Mouse (Mus musculus) brain, embryonic 14.5 days (tissue): ENCODE measurements at regions not wholly inside any gene's neighbourhood (a gene's known extent, or its start where the extent isn't known, plus 50 kb on each side); places are given as distances from the start of the nearest gene placed in this dataset.

ENCODE experiments used
- CTCF ChIP-seq: fragments of 200-500 bp; IDR thresholded peaks from 2 replicates; pipeline ENCODE4 v1.5.1; 2012; ENCODE audit warnings: inconsistent platforms, mild to moderate bottlenecking, moderate library complexity, borderline replicate concordance; ENCODE audit not compliant: insufficient read depth, insufficient read length; ENCODE audit errors: extremely low read depth
- POLR2A ChIP-seq: fragments of 200-500 bp; IDR thresholded peaks from 2 replicates; pipeline ENCODE4 v1.6.1; 2012; ENCODE audit warnings: mild to moderate bottlenecking, inconsistent platforms, borderline replicate concordance; ENCODE audit not compliant: poor library complexity, insufficient read depth, insufficient read length, severe bottlenecking; ENCODE audit errors: extremely low read depth

DNA sequence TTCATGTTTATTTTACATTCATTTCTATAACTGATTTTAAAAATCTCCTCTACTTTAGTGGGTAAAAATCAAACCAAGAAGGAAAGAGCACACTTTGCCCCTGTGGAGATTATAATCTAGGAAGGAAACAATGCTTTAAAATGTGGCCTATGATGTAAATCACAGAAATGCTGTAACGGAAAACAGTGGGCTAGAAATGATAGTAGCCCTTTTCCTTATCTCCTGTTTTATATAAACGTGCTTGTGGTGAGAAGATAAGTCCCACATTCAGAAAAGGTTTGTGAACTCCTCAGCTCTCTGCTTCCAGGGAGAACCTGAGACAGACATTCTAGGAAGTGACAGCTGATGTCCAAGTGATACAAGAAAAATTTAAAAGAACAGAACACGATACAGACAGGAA, 159.3 kb upstream of the Sesn3 start:
- TF ChIP-seq POLR2A: no peak
- TF ChIP-seq CTCF: no peak
